Mouse (Mus musculus) ovary, adult 2 months (tissue): ENCODE measurements around the gene Kcnc4. TPM values are rescaled to one million over a fixed set of nuclear protein-coding genes. Genes with fewer than 3 reads are reported as not detected.

Experiments
- polyA plus RNA-seq: library from polyadenylated mRNA; depleted of rRNA; stranded (reverse); fragments of >200 nt; gene quantifications from 2 replicates; pipeline ENCODE4 v1.2.3, GENCODE M21; 2012; rRNA removed

The Kcnc4 gene
- 0.91 and 0.97 TPM in 2 replicates for polyA plus RNA-seq

DNA sequence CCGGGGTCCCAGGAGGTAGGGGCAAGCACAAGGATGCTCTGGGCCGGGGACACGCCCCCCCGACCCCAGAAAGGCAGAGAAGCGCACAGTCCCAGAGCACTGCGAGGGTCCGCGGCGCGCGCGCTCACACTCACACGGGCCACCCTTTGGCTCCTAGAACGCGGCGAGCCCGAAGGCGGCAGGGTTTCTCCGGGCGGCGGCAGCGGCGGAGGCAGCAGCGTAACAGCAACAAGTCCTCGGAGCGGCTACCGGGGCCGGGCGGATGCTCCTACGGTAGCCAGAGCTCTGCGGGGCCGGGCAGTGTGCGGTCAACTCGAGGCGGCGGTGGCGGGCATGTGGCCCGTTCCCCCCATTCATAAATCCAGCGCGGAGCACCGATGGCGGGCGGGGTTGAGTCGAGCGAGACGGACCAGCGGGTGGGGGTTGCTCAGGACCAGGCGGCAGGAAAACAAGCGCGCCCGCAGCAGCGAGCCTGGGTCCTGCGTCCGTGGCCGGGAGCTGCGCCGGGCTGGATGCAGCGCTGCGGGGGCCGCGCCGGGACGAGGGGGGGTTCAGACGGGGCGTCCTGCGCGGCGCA lies at the start of gene Kcnc4:
TSS of gene Kcnc4 (minus strand) at position 357 of the 577 bp plus-strand sequence.

Other genes with a start within 250 kb of the Kcnc4 start
- gene Cym, start 237.8 kb downstream of the Kcnc4 start, polyA plus RNA-seq, result not detected in 2 replicates
- not detected in 2 replicates for gene A630076J17Rik, start 228.9 kb downstream of the Kcnc4 start, polyA plus RNA-seq
- gene Prok1, start 219.8 kb downstream of the Kcnc4 start, polyA plus RNA-seq, result 0.06 and 0.10 TPM in 2 replicates
- 75.0 and 92.6 TPM in 2 replicates for gene Lamtor5, start 180.7 kb downstream of the Kcnc4 start, polyA plus RNA-seq
- gene Slc16a4, start 168.3 kb downstream of the Kcnc4 start, polyA plus RNA-seq, result 0.64 and 0.75 TPM in 2 replicates
- 9.0 and 10.6 TPM in 2 replicates for gene Rbm15, start 125.9 kb downstream of the Kcnc4 start, polyA plus RNA-seq
- 5.6 and 7.4 TPM in 2 replicates for gene Slc6a17, start 58.5 kb upstream of the Kcnc4 start, polyA plus RNA-seq
- not detected in 2 replicates for gene Ubl4b, start 95.5 kb upstream of the Kcnc4 start, polyA plus RNA-seq
- gene Alx3, start 135.5 kb upstream of the Kcnc4 start, polyA plus RNA-seq, result 0.26 TPM in 1 of 2 replicates, not detected in the other
- not detected in 2 replicates for gene Gm10961, start 171.8 kb upstream of the Kcnc4 start, polyA plus RNA-seq
- 67.1 and 68.5 TPM in 2 replicates for gene Strip1, start 172.1 kb upstream of the Kcnc4 start, polyA plus RNA-seq
- gene Ahcyl1, start 237.0 kb upstream of the Kcnc4 start, polyA plus RNA-seq, result 57.1 and 61.5 TPM in 2 replicates